Mouse (Mus musculus) forebrain, embryonic 16.5 days (tissue): Measurements from ENCODE around the gene Ganab. TPM values are rescaled to one million over a fixed set of nuclear protein-coding genes. Genes with fewer than 3 reads are reported as not detected.

Experiments
- ATAC-seq: fragments of 200-750 bp; cut with Nextera tagmentation; 2 replicates; pipeline ENCODE4 v1.8.0; 2017; ENCODE audit warnings: mild to moderate bottlenecking, moderate library complexity
- H3K27ac ChIP-seq: fragments of 300-500 bp; sonication (generic); 2 replicates; pipeline ENCODE4 v1.5.1; 2014; ENCODE audit warnings: low read length, control low read depth
- H3K27me3 ChIP-seq: fragments of 300-500 bp; sonication (generic); replicated peaks from 2 replicates; pipeline ENCODE4 v1.6.1; 2014; ENCODE audit warnings: low read length; ENCODE audit not compliant: control insufficient read depth, insufficient read depth
- H3K36me3 ChIP-seq: fragments of 300-500 bp; sonication (generic); 2 replicates; pipeline ENCODE4 v1.6.1; 2014; ENCODE audit not compliant: control insufficient read depth, insufficient read depth
- H3K4me1 ChIP-seq: fragments of 300-500 bp; sonication (generic); replicated peaks from 2 replicates; pipeline ENCODE4 v1.6.1; 2014; ENCODE audit warnings: low read length; ENCODE audit not compliant: control insufficient read depth, insufficient read depth
- H3K4me2 ChIP-seq: fragments of 300-500 bp; sonication (generic); 2 replicates; pipeline ENCODE4 v1.6.1; 2014; ENCODE audit warnings: mild to moderate bottlenecking, low read length, control low read depth
- H3K4me3 ChIP-seq: fragments of 300-500 bp; sonication (generic); replicated peaks from 2 replicates; pipeline ENCODE4 v1.5.1; 2014; ENCODE audit warnings: mild to moderate bottlenecking, low read length, control low read depth
- H3K9ac ChIP-seq: fragments of 300-500 bp; sonication (generic); replicated peaks from 2 replicates; pipeline ENCODE4 v1.6.1; 2014; ENCODE audit warnings: low read depth, low read length, control low read depth
- H3K9me3 ChIP-seq: fragments of 300-500 bp; sonication (generic); 2 replicates; pipeline ENCODE4 v1.6.1; 2016; ENCODE audit warnings: low read length; ENCODE audit not compliant: control insufficient read depth
- WGBS: fragments of 180-500 bp; shearing (Covaris S2); extraction: QIAGEN DNeasy Blood & Tissue Kit; methylation state at CpG from one replicate; pipeline ENCODE4 v1.1.7; 2014; 5-methylcytosine and 5-hydroxymethylcytosine counted together
- polyA plus RNA-seq: library from polyadenylated mRNA; unstranded; fragments of >200 nt; fragmentation: Nextera tagmentation; extraction: Ambion mirVana; gene quantifications from 2 replicates; pipeline ENCODE4 v1.2.1, GENCODE M21; 2015

Gene Ganab
- polyA plus RNA-seq, 1 experiment from 2014 or later = 91.7 TPM

GRCm38 (mm10) chr19:8920836-8921291 lies 23.0 kb downstream of the Ganab start:
- no peak for ATAC-seq
- H3K4me1 ChIP-seq = peaks cover 17% of the 10 kb centered on the region

DNA sequence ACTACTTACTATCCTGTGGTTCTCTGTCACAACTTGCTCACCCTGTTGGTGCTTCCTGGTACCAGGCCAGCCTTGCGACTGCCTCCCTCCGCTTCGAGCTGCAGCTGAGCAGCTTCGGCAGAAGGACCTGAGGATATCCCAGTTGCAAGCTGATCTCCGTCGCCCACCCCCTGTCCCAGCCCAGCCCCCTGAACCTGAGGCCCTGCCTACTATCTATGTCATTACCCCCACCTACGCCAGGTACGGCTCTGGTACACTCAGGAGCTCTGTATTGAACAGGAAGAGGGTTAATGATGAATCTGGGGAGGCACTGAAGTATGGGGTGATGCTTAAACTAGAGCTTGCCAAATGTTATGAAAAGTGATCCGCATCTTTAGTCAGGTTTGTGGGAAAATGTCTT lies 23.9 kb downstream of the Ganab start:
- no peak overlapping the region for H3K9ac ChIP-seq
- no peak overlapping the region for H3K4me3 ChIP-seq
- peaks cover 17% of the 10 kb centered on the region for H3K4me1 ChIP-seq
- no peaks in the 10 kb centered on the region for H3K9me3 ChIP-seq
- H3K4me2 ChIP-seq = no peak overlapping the region
- peaks cover 3% of the 10 kb centered on the region for H3K36me3 ChIP-seq
- 83% methylated on average over 9 of the region's 9 CpGs for WGBS
- no peak for ATAC-seq
- H3K27ac ChIP-seq = no peak overlapping the region
- no peaks in the 10 kb centered on the region for H3K27me3 ChIP-seq

More at GRCm38 (mm10) chr19:8920836-8921291, 23.0 kb downstream of the Ganab start:
- Histone ChIP-seq H3K27me3 (no peaks in the 10 kb centered on the region), H3K4me2 (peak overlapping the region; percentile 92), H3K4me3 (peak overlapping the region; percentile 91), H3K27ac (peak overlapping the region; percentile 63), H3K9me3 (no peaks in the 10 kb centered on the region), H3K36me3 (peaks cover 11% of the 10 kb centered on the region), H3K9ac (peak overlapping the region; percentile 91)
- WGBS = under 1% methylated on average over 6 of the region's 6 CpGs

DNA sequence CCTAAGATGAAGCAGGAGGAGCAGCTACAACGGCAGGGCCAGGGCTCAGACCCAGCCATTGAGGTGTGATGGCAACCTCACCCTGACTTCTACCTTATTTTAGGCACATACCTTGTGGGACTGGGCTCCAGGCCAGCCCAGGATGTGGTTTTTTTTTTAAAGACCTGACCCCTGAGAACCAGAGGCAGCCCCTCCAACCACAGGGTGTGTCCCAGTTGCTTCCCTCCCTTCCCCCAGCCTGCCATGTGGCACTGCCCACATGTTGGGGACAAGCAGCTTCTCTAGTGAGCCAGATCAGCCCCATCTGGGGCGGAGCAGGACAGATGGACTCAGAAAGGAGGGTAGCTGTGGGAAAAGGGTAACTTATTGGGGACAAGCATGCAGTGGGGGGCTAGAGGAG lies 28.9 kb downstream of the Ganab start:
- no peak overlapping the region for H3K4me2 ChIP-seq
- H3K9ac ChIP-seq = no peak overlapping the region
- peaks cover 14% of the 10 kb centered on the region for H3K4me1 ChIP-seq
- no peak for ATAC-seq
- peaks cover 2% of the 10 kb centered on the region for H3K36me3 ChIP-seq
- H3K9me3 ChIP-seq = no peaks in the 10 kb centered on the region
- H3K4me3 ChIP-seq = no peak overlapping the region
- H3K27me3 ChIP-seq = no peaks in the 10 kb centered on the region
- 98% methylated on average over 2 of the region's 2 CpGs for WGBS
- no peak overlapping the region for H3K27ac ChIP-seq

DNA sequence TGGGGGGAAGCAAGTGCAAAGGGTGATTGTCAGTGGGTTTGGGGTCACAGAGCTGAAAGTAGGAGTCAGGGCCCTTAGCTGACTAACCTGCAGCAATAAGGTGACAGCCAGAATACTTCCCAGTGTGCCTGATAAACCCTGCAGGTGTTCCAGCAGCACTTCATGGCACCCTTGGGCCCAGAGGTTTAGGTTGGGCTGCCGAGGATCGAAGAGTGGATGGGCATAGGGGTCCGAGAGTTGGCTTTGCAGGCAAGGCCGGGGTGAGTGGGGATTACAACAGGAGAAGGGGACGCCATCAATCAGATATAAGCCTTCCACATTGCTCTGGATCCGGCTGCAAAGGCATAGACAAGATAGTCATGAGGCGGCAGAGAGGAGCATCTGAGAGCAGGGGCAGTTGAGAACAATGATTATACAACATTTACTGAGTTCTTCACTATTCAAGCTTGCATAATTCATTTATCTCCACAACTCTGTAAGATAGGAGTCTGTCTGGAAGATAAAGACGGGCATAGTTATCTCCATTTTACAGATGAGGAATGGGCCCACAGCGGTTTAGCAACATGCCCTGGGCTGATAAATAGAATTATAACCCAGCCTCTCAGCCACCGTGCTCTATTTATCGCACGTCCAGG lies 30.1 kb downstream of the Ganab start:
- WGBS = 86% methylated on average over 12 of the region's 12 CpGs
- no peak overlapping the region for H3K9ac ChIP-seq
- no peaks in the 10 kb centered on the region for H3K9me3 ChIP-seq

GRCm38 (mm10) chr19:8928689-8929223 lies 30.9 kb downstream of the Ganab start:
- no peak overlapping the region for H3K27ac ChIP-seq
- no peaks in the 10 kb centered on the region for H3K9me3 ChIP-seq
- peaks cover 13% of the 10 kb centered on the region for H3K4me1 ChIP-seq
- H3K4me3 ChIP-seq = peak overlapping the region; percentile 42
- peak overlapping the region; percentile 57 for H3K4me2 ChIP-seq
- H3K9ac ChIP-seq = peak overlapping the region; percentile 16; the same call in 1 of the 2 replicates
- WGBS = 14% methylated on average over 16 of the region's 16 CpGs
- H3K36me3 ChIP-seq = peaks cover 2% of the 10 kb centered on the region
- H3K27me3 ChIP-seq = no peaks in the 10 kb centered on the region
- ATAC-seq = peak; percentile 34

More for the DNA sequence above, 30.1 kb downstream of the Ganab start:
- Histone ChIP-seq H3K36me3 (peaks cover 2% of the 10 kb centered on the region), H3K4me3 (no peak overlapping the region), H3K27ac (no peak overlapping the region), H3K4me2 (no peak overlapping the region), H3K4me1 (peaks cover 13% of the 10 kb centered on the region), H3K27me3 (no peaks in the 10 kb centered on the region)
- ATAC-seq = no peak

DNA sequence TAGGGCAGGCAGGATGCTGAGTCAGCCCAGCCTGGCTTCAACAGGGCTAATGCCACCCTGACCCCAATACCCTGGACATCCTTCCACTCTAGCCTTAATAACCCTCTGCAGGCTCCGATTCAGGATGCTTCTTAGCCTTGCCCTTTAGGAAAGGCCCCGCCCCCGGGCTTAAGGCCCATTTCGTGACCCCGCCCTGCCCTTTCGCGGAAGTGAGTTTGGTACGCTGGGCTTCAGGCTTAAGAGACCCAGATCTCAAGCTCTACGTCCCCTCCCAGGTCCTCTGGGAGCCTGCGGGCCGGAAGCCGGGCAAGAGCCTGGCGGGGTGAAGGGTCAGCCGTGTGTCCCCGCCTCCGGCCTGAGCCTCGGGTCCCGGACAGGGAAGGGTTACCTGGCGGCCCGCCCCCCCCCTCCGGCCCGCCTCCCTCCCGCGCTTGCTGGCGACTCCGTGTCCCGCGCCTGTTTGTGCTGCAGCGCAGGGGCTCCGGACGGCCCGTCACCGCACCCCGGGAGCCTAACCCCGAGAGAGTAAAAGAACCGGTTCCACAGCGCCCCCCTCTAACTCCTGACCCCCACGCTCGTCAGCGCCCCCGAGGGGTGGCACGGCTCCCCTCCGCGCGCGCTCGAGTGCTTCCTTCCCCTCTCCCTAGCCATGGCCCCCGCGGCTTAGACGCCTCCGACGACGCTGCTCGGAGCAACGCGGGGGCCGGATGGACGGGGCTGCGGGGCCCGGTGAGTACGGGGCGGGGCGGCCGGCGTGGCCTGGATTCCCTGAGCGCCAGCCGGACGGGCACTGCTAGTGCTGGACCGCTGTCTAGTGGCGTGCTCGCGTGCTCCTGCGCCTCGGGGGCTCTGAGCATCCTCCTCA lies 31.6 kb downstream of the Ganab start, which contains the start of the genes Rom1 and Eml3:
Rom1 (minus strand) TSS at position 133 of the 865 bp plus-strand sequence.
Eml3 (plus strand) TSS at position 329 of the 865 bp plus-strand sequence.
- H3K4me1 ChIP-seq = peaks cover 13% of the 10 kb centered on the region
- H3K4me3 ChIP-seq = peak within 1 kb of the TSS; percentile 42
- peak within 1 kb of the TSS; percentile 57 for H3K4me2 ChIP-seq
- no peaks in the 10 kb centered on the region for H3K27me3 ChIP-seq
- H3K27ac ChIP-seq = no peak within 1 kb of the TSS
- H3K9me3 ChIP-seq = no peaks in the 10 kb centered on the region
- H3K36me3 ChIP-seq = peaks cover 2% of the 10 kb centered on the region
- peak; percentile 61 for ATAC-seq
- peak within 1 kb of the TSS; percentile 56 for H3K9ac ChIP-seq
- under 1% methylated on average over 60 of the region's 74 CpGs for WGBS

DNA sequence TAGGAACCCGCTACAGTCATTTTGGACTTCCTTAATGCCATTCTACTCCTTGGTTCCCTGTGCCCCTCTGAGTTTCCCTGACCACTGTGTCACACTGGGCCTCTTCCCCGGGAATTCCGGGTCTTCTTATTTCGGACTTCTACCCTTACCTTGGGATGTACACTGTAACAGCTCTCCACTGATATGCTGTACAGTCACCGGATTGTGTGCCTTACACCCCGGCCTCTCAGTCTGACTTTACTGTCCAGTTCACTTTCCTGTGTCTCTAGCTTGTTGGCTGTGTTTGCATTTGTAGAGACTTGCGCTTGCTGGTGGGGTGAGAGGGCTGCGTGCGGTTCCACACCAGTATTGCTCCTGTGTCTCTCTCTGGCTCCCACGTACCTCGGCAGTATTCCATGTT lies 32.2 kb downstream of the Ganab start:
- peaks cover 13% of the 10 kb centered on the region for H3K4me1 ChIP-seq
- no peak overlapping the region for H3K27ac ChIP-seq
- 14% methylated on average over 11 of the region's 11 CpGs for WGBS
- peak overlapping the region; percentile 56 for H3K9ac ChIP-seq
- H3K9me3 ChIP-seq = no peaks in the 10 kb centered on the region
- H3K27me3 ChIP-seq = no peaks in the 10 kb centered on the region
- peak overlapping the region; percentile 42 for H3K4me3 ChIP-seq
- peaks cover 2% of the 10 kb centered on the region for H3K36me3 ChIP-seq
- H3K4me2 ChIP-seq = peak overlapping the region; percentile 57
- no peak for ATAC-seq

- Histone ChIP-seq H3K4me2 (no peak overlapping the region; the same call in 1 of the 2 replicates), H3K9ac (no peak overlapping the region)
- 84% methylated on average over 7 of the region's 7 CpGs for WGBS
These were observed 32.9 kb downstream of the Ganab start for GRCm38 (mm10) chr19:8930771-8931170.

GRCm38 (mm10) chr19:8936736-8937135 lies 38.9 kb downstream of the Ganab start:
- Histone ChIP-seq H3K36me3 (peaks cover 2% of the 10 kb centered on the region; the same call in 1 of the 2 replicates), H3K9ac (no peak overlapping the region), H3K9me3 (no peaks in the 10 kb centered on the region), H3K4me1 (peaks cover 7% of the 10 kb centered on the region), H3K27ac (no peak overlapping the region), H3K27me3 (no peaks in the 10 kb centered on the region), H3K4me3 (no peak overlapping the region), H3K4me2 (no peak overlapping the region)
- no peak for ATAC-seq
- 86% methylated on average over 2 of the region's 2 CpGs for WGBS

More at GRCm38 (mm10) chr19:8930771-8931170, 32.9 kb downstream of the Ganab start:
- H3K4me3 ChIP-seq = no peak overlapping the region
- H3K4me1 ChIP-seq = peaks cover 13% of the 10 kb centered on the region
- no peak overlapping the region for H3K27ac ChIP-seq
- peaks cover 2% of the 10 kb centered on the region for H3K36me3 ChIP-seq
- no peak for ATAC-seq
- no peaks in the 10 kb centered on the region for H3K27me3 ChIP-seq
- H3K9me3 ChIP-seq = no peaks in the 10 kb centered on the region
